Mouse (Mus musculus) bone marrow, adult 2 months (tissue): ENCODE data around the gene Pcbp3.

Experiments used
- CTCF ChIP-seq: fragments of 200-500 bp; IDR thresholded peaks from 2 replicates; pipeline ENCODE4 v1.5.1; 2011; ENCODE audit warnings: low read length, control low read depth; ENCODE audit not compliant: control insufficient read depth, insufficient read depth
- POLR2A ChIP-seq: fragments of 200-500 bp; IDR thresholded peaks from 2 replicates; pipeline ENCODE4 v1.6.1; 2011; ENCODE audit warnings: low read depth, mild to moderate bottlenecking, control low read depth, low read length, borderline replicate concordance; ENCODE audit not compliant: control insufficient read depth

- no peak for TF ChIP-seq CTCF
- TF ChIP-seq POLR2A = no peak
Measured at GRCm38 (mm10) chr10:76874879-76875278, 86.8 kb downstream of the Pcbp3 start.
